Mouse (Mus musculus): ENCODE results near the gene Ncapg2. TPM values are rescaled to one million over a fixed set of nuclear protein-coding genes. Genes with fewer than 3 reads are reported as not detected.

Gene Ncapg2
- total and polyA plus RNA-seq, 3 experiments: 89.3 to 102 (median 95.2) TPM

DNA sequence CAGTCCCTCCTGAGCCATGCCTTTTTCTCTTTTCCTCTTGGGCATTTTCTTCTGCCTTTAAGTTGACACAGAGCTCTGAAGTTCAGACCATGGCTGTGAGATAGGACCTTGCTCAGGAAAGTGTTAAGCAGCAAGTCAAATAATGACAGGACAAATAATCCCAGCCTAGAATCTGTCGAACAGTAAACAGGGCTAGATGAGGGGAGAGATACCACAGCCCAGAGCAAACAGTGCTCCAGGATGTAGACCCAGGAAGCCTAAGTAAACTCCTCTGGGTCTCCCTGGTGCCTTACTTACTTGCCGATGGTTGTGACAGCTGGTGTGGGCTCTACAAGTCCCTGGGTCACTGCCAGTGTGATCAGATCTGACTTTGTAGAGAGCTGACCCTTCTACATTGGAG, 78.4 kb downstream of the Ncapg2 start:
- Histone ChIP-seq H3K4me3 (ENCODE audit: control insufficient read depth in 1 of 2, insufficient read depth in 1 of 2, low read depth in 2 of 2, low read length in 2 of 2) (no peak overlapping the region), H3K9ac (ENCODE audit: control insufficient read depth, low read depth, low read length, poor library complexity, severe bottlenecking) (no peak overlapping the region), H3K36me3 (ENCODE audit: control insufficient read depth in 1 of 2, insufficient read depth in 2 of 2, low read length in 2 of 2) (peaks cover 0 to 14% of the 10 kb centered on the region in 2 experiments; a peak in 2 of 4 replicates), H3K9me3 (replicated peaks; ENCODE audit: insufficient read depth, low read length) (no peaks in the 10 kb centered on the region), H3K4me1 (ENCODE audit: control insufficient read depth in 1 of 2, insufficient read depth in 2 of 2, low read length in 2 of 2) (peaks cover 12 to 14% of the 10 kb centered on the region in 2 experiments), H3K27ac (ENCODE audit: control insufficient read depth, low read depth, low read length) (no peak overlapping the region), H3K27me3 (ENCODE audit: control insufficient read depth in 1 of 2, insufficient read depth in 2 of 2, low read length in 2 of 2) (no peaks in the 10 kb centered on the region), H3K79me2 (ENCODE audit: control insufficient read depth, insufficient read depth, low read length, poor library complexity) (no peaks in the 10 kb centered on the region)
- no peak for TF ChIP-seq BHLHE40 (IDR thresholded peaks at IDR 0.05; ENCODE audit: borderline replicate concordance, low read depth, low read length)
- no peak for TF ChIP-seq UBTF (IDR thresholded peaks at IDR 0.05; ENCODE audit: borderline replicate concordance, insufficient read depth, low read depth, low read length)
- no peak for TF ChIP-seq ETS1 (IDR thresholded peaks at IDR 0.05; ENCODE audit: low read depth, low read length)
- no peak for TF ChIP-seq USF2 (IDR thresholded peaks at IDR 0.05; ENCODE audit: borderline replicate concordance in 1 of 2, insufficient read depth in 1 of 2, low read depth in 1 of 2, low read length in 2 of 2)
- no peak for TF ChIP-seq ZNF384 (IDR thresholded peaks at IDR 0.05; ENCODE audit: low read depth, low read length)
- no peak for TF ChIP-seq RCOR1 (IDR thresholded peaks at IDR 0.05; ENCODE audit: low read depth, low read length)
- TF ChIP-seq NELFE (IDR thresholded peaks at IDR 0.05; ENCODE audit: low read depth, low read length): no peak
- no peak for TF ChIP-seq GABPA (IDR thresholded peaks at IDR 0.05; ENCODE audit: low read depth, low read length)
- no peak for TF ChIP-seq MYB (IDR thresholded peaks at IDR 0.05; ENCODE audit: low read depth, low read length)
- TF ChIP-seq CTCF (IDR thresholded peaks at IDR 0.05 in 2 of 3, conservative IDR thresholded peaks at IDR 0.05 in 1 of 3; ENCODE audit: control insufficient read depth in 1 of 3, insufficient read depth in 1 of 3, low read depth in 2 of 3, low read length in 3 of 3, poor library complexity in 1 of 3, severe bottlenecking in 1 of 3): no peak
- TF ChIP-seq MYC (IDR thresholded peaks at IDR 0.05; ENCODE audit: low read depth, low read length): no peak
- no peak for TF ChIP-seq TCF12 (IDR thresholded peaks at IDR 0.05; ENCODE audit: low read depth, low read length)
- no peak for TF ChIP-seq MEF2A (IDR thresholded peaks at IDR 0.05; ENCODE audit: extremely low read depth, insufficient replicate concordance, low read depth, low read length, poor library complexity, severe bottlenecking)
- no peak for TF ChIP-seq MXI1 (IDR thresholded peaks at IDR 0.05; ENCODE audit: low read depth, low read length)
- no peak for TF ChIP-seq MAFK (IDR thresholded peaks at IDR 0.05; ENCODE audit: borderline replicate concordance, low read depth, low read length)
- no peak for DNase-seq (ENCODE audit: low read depth, low spot score)

DNA sequence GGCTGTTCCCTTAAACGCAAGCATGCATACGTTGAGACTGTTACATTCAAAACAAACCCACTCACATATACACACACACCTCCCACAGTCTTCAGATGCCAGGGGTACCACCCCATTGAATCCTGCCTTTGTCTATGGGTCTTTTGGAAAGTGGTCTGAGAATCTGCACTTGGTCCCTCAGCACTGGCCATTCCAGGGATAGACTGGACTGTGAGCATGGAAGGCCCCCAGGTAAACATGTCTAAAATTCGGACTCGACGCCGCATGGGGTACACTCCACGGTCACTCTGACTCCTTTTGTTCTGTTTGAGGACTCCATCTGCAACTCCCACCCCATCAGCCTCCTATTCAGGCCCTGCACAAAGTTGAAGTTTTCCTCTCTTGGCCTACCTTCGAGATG, 79.8 kb downstream of the Ncapg2 start:
- no peaks in the 10 kb centered on the region for H3K9me3 ChIP-seq (replicated peaks; ENCODE audit: insufficient read depth, low read length)

More for the DNA sequence above, 79.8 kb downstream of the Ncapg2 start:
- H3K79me2 ChIP-seq (ENCODE audit: control insufficient read depth, insufficient read depth, low read length, poor library complexity): no peaks in the 10 kb centered on the region
- no peak overlapping the region for H3K27ac ChIP-seq (ENCODE audit: control insufficient read depth, low read depth, low read length)
- TF ChIP-seq NRF1 (IDR thresholded peaks at IDR 0.05; ENCODE audit: insufficient read depth, low read depth, low read length, poor library complexity, severe bottlenecking) (no peak), HCFC1 (IDR thresholded peaks at IDR 0.05; ENCODE audit: low read depth, low read length) (no peak), MAX (IDR thresholded peaks at IDR 0.05; ENCODE audit: low read length) (no peak), MAZ (IDR thresholded peaks at IDR 0.05; ENCODE audit: low read depth, low read length) (no peak)
- H3K9ac ChIP-seq (ENCODE audit: control insufficient read depth, low read depth, low read length, poor library complexity, severe bottlenecking): no peak overlapping the region
- no peak for DNase-seq (ENCODE audit: low read depth, low spot score)
- H3K4me3 ChIP-seq (ENCODE audit: control insufficient read depth in 1 of 2, insufficient read depth in 1 of 2, low read depth in 2 of 2, low read length in 2 of 2): no peak overlapping the region
- H3K27me3 ChIP-seq (ENCODE audit: control insufficient read depth in 1 of 2, insufficient read depth in 2 of 2, low read length in 2 of 2): no peaks in the 10 kb centered on the region
- H3K4me1 ChIP-seq (ENCODE audit: control insufficient read depth in 1 of 2, insufficient read depth in 2 of 2, low read length in 2 of 2): peaks cover 1 to 2% of the 10 kb centered on the region in 2 experiments; a peak in 3 of 4 replicates
- H3K36me3 ChIP-seq (ENCODE audit: control insufficient read depth in 1 of 2, insufficient read depth in 2 of 2, low read length in 2 of 2): peaks cover 0 to 1% of the 10 kb centered on the region in 2 experiments; a peak in 2 of 4 replicates

All from MEL (cell line).